Mouse (Mus musculus): ENCODE measurements around the gene Ccdc114.

The Ccdc114 gene

DNA sequence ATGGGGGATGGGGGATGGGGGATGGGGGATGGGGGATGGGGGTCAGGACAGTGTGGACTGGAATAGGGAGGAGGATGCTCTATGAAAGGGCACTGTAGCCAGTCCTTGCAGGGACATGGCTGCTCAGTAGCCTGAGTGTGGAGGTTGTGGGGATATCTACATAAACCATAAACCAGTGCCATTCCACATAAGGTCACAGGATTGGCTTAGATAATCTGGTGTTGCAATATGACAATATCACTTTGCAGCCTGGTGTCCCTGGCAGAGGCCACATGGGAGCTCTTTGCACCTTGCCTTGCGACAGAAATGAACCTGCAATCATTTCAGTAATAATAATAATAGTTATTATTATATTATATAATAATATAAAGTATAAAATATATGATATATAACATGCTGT is 64.5 kb downstream of the Ccdc114 start:
- DNase-seq = no peak

DNA sequence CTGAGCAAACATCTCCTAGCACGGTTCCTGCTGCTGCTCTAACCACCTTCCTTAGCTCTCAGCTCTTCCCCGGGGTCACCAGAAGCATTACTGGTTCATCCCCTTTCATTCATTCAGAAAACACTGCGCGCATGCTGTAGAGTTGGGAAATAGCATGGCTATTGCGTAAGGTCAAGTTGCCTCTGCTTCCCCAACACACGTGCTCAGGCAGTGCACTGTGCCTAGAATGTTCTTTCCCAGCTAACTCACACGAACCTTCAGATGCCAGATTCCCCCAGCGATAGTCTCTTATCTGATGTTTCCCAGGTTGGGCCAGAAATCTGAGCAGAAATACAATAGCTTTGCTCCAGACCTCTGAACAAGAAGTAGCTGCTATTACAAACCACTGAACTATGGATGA is 68.6 kb downstream of the Ccdc114 start:
- DNase-seq = no peak

Measured in lung, postnatal 4 days (tissue).